Mouse (Mus musculus): Measurements from ENCODE around the gene Ppm1f. TPM values are rescaled to one million over a fixed set of nuclear protein-coding genes. Genes with fewer than 3 reads are reported as not detected.
A peak's percentile ranks its signal among the peaks of the same experiment; 100 is the strongest.

Gene Ppm1f
- polyA plus RNA-seq, 1 experiment from 2014 or later, result 17.4 TPM

DNA sequence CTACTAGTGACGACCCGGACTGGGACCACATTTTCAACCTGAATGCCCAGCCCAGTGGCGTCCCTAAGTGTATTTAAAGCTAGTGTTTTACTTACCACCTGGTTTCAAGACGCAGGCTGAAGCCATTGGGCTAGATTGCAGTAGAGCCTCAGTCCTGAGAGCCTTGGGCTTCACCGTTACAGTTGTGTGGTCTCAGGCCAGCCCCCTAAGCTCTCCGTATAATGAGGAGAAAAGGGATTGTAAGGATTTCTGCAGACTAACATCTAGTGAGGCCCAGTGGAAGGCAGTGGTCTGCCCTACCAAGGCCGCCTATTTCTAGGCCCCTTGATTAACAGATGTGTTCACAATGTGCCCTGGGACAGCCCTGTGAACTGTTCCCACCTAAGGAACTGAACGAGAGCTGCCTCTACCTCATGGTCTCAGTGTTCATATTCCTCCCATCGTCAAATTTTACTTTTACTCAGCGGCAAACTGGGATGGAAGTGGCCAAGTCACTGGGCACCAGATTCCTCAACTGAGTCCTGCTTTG is 851 bp downstream of the Ppm1f start:
- Histone ChIP-seq H3K4me2 (ENCODE audit: low read length) (peak overlapping the region; percentile 84), H3K27me3 (ENCODE audit: control insufficient read depth, insufficient read depth, low read length) (no peaks in the 10 kb centered on the region), H3K9ac (replicated peaks; ENCODE audit: low read length) (peak overlapping the region; percentile 83), H3K4me1 (ENCODE audit: control insufficient read depth, insufficient read depth, low read length) (peaks cover 13% of the 10 kb centered on the region), H3K36me3 (ENCODE audit: control insufficient read depth, insufficient read depth, low read length) (peaks cover 14% of the 10 kb centered on the region), H3K4me3 (replicated peaks; ENCODE audit: low read depth, low read length) (peak overlapping the region; percentile 60), H3K27ac (replicated peaks; ENCODE audit: low read depth, low read length) (peak overlapping the region; percentile 72), H3K9me3 (ENCODE audit: control insufficient read depth, low read length) (no peaks in the 10 kb centered on the region)
- DNase-seq (peak; percentile 40), ATAC-seq (ENCODE audit: low FRiP score, low TSS enrichment) (peak; percentile 21; the same call in 1 of the 2 replicates)
- 24% methylated on average over 10 of the region's 10 CpGs for WGBS

- DNase-seq (no peak), ATAC-seq (ENCODE audit: low FRiP score, low TSS enrichment) (no peak)
- peaks cover 8% of the 10 kb centered on the region for H3K4me1 ChIP-seq (ENCODE audit: control insufficient read depth, insufficient read depth, low read length)
- 96% methylated on average over 4 of the region's 4 CpGs for WGBS
- H3K4me3 ChIP-seq (replicated peaks; ENCODE audit: low read depth, low read length), result no peak overlapping the region
- no peaks in the 10 kb centered on the region for H3K9me3 ChIP-seq (ENCODE audit: control insufficient read depth, low read length)
- no peak overlapping the region for H3K4me2 ChIP-seq (ENCODE audit: low read length)
- no peak overlapping the region for H3K27ac ChIP-seq (replicated peaks; ENCODE audit: low read depth, low read length)
- no peaks in the 10 kb centered on the region for H3K27me3 ChIP-seq (ENCODE audit: control insufficient read depth, insufficient read depth, low read length)
- peaks cover 46% of the 10 kb centered on the region for H3K36me3 ChIP-seq (ENCODE audit: control insufficient read depth, insufficient read depth, low read length)
- H3K9ac ChIP-seq (replicated peaks; ENCODE audit: low read length), result no peak overlapping the region
Measured at GRCm38 (mm10) chr16:16902329-16902728, 6.1 kb downstream of the Ppm1f start.

- no peak overlapping the region for H3K9ac ChIP-seq (replicated peaks; ENCODE audit: low read length)
- H3K36me3 ChIP-seq (ENCODE audit: control insufficient read depth, insufficient read depth, low read length), result peaks cover 54% of the 10 kb centered on the region
- no peaks in the 10 kb centered on the region for H3K27me3 ChIP-seq (ENCODE audit: control insufficient read depth, insufficient read depth, low read length)
- no peak overlapping the region for H3K27ac ChIP-seq (replicated peaks; ENCODE audit: low read depth, low read length)
- H3K4me1 ChIP-seq (ENCODE audit: control insufficient read depth, insufficient read depth, low read length), result no peaks in the 10 kb centered on the region
- no peak for DNase-seq
- no peaks in the 10 kb centered on the region for H3K9me3 ChIP-seq (ENCODE audit: control insufficient read depth, low read length)
- no peak overlapping the region for H3K4me3 ChIP-seq (replicated peaks; ENCODE audit: low read depth, low read length)
- ATAC-seq (ENCODE audit: low FRiP score, low TSS enrichment), result no peak
- 87% methylated on average over 5 of the region's 5 CpGs for WGBS
- H3K4me2 ChIP-seq (ENCODE audit: low read length), result no peak overlapping the region
Measured at GRCm38 (mm10) chr16:16903188-16903587, 6.9 kb downstream of the Ppm1f start.

DNA sequence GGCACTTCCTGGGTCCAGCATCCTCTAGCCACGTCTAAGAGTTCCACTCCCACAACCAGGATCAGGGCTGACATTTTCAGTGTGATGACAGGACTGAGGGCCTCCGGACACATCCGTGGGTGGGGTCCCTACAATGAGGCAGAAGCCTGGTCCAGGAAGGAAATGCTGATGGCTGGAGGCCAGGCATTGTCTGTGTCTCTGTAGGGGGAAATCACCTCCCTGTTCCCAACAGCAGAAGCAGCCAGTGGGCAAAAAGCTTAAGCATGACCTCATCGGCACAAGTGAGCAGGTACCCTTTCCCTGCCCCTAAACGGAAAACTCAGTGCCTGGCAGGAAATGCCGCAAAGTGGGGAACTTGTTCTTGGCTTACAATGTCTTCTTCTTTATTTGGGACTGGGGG is 11.5 kb downstream of the Ppm1f start:
- Histone ChIP-seq H3K27me3 (ENCODE audit: control insufficient read depth, insufficient read depth, low read length) (no peaks in the 10 kb centered on the region), H3K4me2 (ENCODE audit: low read length) (no peak overlapping the region), H3K4me1 (ENCODE audit: control insufficient read depth, insufficient read depth, low read length) (no peaks in the 10 kb centered on the region; the same call in 1 of the 2 replicates), H3K9ac (replicated peaks; ENCODE audit: low read length) (no peak overlapping the region), H3K36me3 (ENCODE audit: control insufficient read depth, insufficient read depth, low read length) (peaks cover 86% of the 10 kb centered on the region), H3K27ac (replicated peaks; ENCODE audit: low read depth, low read length) (no peak overlapping the region), H3K9me3 (ENCODE audit: control insufficient read depth, low read length) (no peaks in the 10 kb centered on the region), H3K4me3 (replicated peaks; ENCODE audit: low read depth, low read length) (no peak overlapping the region)
- DNase-seq (no peak), ATAC-seq (ENCODE audit: low FRiP score, low TSS enrichment) (no peak)
- WGBS, result 89% methylated on average over 6 of the region's 6 CpGs

DNA sequence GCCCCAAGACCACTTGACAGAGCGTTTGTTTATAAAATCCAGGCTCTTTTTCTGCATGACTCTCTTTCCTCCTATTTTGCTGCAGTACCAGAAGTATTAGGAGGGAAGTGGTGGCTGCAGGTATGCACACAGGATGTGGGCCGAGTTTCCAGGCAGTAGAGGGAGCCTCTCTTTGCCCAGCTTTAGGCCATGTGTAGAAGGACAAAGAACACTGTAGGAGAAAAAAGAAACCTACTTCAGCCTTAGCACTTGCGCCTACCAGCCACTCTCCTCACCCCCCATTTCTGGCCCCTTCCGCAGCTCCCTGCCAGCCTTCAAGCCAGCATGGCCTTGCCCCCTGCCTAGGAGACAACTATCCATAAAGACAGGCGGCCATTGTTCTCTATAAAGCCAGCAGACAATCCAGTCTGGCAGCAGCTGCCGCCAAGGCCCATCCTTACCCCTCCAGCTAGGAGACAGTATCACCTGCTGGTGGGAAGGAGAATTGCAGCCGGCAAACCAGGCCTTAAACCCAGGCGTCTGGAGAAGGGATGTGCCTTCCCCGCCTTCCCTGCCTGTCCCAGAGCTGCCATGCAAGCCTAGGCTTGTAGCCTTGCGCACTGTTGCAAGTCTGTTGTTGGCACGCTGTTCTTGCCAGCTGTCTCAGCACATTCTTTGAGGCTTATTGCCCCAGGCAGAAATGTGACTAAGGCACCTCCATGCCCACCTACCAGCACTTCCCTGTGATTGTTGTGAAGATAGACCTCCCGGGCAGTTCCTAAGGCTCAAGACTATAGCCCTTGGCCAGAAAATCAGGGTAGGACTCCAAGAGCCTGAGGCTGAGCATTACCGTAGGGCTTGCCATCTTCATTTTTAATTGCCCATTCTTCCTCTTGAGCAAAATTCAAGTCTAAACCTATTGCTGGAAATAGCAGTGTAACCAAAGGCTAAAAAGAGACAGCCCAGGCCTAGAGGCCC is 15.7 kb downstream of the Ppm1f start:
- WGBS, result 29% methylated on average over 13 of the region's 13 CpGs

DNA sequence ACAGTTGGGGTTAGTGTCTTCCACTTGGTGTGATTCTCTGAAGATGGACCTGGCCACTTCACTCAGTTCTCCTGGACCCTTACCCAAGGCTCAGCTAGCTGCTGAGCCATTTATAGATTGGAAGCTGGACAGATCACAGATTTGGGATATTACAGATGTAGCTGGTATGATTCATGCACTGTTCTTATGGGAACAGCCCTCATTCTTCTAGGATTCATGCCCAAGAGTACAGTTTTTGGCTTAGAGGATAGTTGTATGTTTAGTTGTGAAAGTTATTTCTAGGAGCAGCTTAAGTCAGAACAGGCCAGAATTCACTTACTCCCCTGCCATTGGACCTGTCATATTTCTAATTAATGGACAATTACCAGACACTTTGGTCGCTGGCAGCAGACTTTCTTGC is 17.2 kb downstream of the Ppm1f start:
- Histone ChIP-seq H3K4me3 (replicated peaks; ENCODE audit: low read depth, low read length) (no peak overlapping the region), H3K36me3 (ENCODE audit: control insufficient read depth, insufficient read depth, low read length) (peaks cover 87% of the 10 kb centered on the region), H3K4me1 (ENCODE audit: control insufficient read depth, insufficient read depth, low read length) (no peaks in the 10 kb centered on the region; the same call in 1 of the 2 replicates), H3K9me3 (ENCODE audit: control insufficient read depth, low read length) (no peaks in the 10 kb centered on the region), H3K4me2 (ENCODE audit: low read length) (no peak overlapping the region), H3K27ac (replicated peaks; ENCODE audit: low read depth, low read length) (no peak overlapping the region), H3K27me3 (ENCODE audit: control insufficient read depth, insufficient read depth, low read length) (no peaks in the 10 kb centered on the region), H3K9ac (replicated peaks; ENCODE audit: low read length) (no peak overlapping the region)
- 77% methylated on average over 1 of the region's 1 CpGs for WGBS
- DNase-seq, result no peak
- no peak for ATAC-seq (ENCODE audit: low FRiP score, low TSS enrichment)

More for the DNA sequence above, 15.7 kb downstream of the Ppm1f start:
- Histone ChIP-seq H3K4me1 (ENCODE audit: control insufficient read depth, insufficient read depth, low read length) (no peaks in the 10 kb centered on the region; the same call in 1 of the 2 replicates), H3K27ac (replicated peaks; ENCODE audit: low read depth, low read length) (peak overlapping the region; percentile 75), H3K9ac (replicated peaks; ENCODE audit: low read length) (no peak overlapping the region), H3K27me3 (ENCODE audit: control insufficient read depth, insufficient read depth, low read length) (no peaks in the 10 kb centered on the region), H3K4me3 (replicated peaks; ENCODE audit: low read depth, low read length) (no peak overlapping the region), H3K4me2 (ENCODE audit: low read length) (no peak overlapping the region), H3K36me3 (ENCODE audit: control insufficient read depth, insufficient read depth, low read length) (peaks cover 87% of the 10 kb centered on the region), H3K9me3 (ENCODE audit: control insufficient read depth, low read length) (no peaks in the 10 kb centered on the region)
- DNase-seq (peak; percentile 89), ATAC-seq (ENCODE audit: low FRiP score, low TSS enrichment) (peak; percentile 85)

DNA sequence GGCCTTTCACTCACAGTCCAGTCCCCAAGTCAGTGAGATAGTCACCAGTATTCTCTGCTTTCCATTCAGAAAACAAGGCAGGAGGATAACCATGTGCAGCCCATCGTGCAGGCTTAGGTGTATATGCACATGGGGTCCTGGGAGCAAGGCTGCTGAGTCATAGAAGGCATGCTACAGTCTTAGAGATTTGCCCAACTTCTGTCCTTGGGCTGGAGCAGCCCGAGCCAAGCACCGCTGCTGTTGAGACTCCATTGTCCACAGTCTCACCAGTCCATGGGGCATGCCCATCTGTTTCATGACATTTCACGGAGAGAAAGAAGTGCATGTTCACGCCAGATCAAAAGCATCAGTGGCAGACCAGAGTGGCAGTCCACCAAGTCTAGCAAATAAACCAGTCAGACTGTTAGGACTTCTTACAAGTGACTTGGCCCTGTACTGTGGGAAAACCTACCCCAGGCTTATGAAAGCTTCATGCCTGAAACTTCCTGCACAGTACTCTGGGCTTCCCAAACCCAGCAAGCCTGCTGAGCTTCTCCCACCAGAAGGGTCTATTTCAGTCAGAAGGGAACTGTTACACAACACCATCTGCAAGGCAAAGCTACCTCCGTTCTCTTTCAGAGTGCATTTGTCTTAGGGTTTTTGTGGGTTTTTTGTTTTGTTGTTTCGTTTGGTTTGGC is 22.3 kb downstream of the Ppm1f start:
- Histone ChIP-seq H3K4me1 (ENCODE audit: control insufficient read depth, insufficient read depth, low read length) (no peaks in the 10 kb centered on the region), H3K27ac (replicated peaks; ENCODE audit: low read depth, low read length) (no peak overlapping the region), H3K9me3 (ENCODE audit: control insufficient read depth, low read length) (no peaks in the 10 kb centered on the region), H3K36me3 (ENCODE audit: control insufficient read depth, insufficient read depth, low read length) (peaks cover 94% of the 10 kb centered on the region), H3K4me3 (replicated peaks; ENCODE audit: low read depth, low read length) (no peak overlapping the region), H3K27me3 (ENCODE audit: control insufficient read depth, insufficient read depth, low read length) (no peaks in the 10 kb centered on the region), H3K9ac (replicated peaks; ENCODE audit: low read length) (no peak overlapping the region), H3K4me2 (ENCODE audit: low read length) (no peak overlapping the region)
- WGBS, result 92% methylated on average over 7 of the region's 7 CpGs
- ATAC-seq (ENCODE audit: low FRiP score, low TSS enrichment) (no peak), DNase-seq (no peak)

- no peaks in the 10 kb centered on the region for H3K9me3 ChIP-seq (ENCODE audit: control insufficient read depth, low read length)
- no peak overlapping the region for H3K4me2 ChIP-seq (ENCODE audit: low read length)
- H3K9ac ChIP-seq (replicated peaks; ENCODE audit: low read length), result no peak overlapping the region
- no peaks in the 10 kb centered on the region for H3K27me3 ChIP-seq (ENCODE audit: control insufficient read depth, insufficient read depth, low read length)
- H3K36me3 ChIP-seq (ENCODE audit: control insufficient read depth, insufficient read depth, low read length), result peaks cover 81% of the 10 kb centered on the region
- no peak overlapping the region for H3K27ac ChIP-seq (replicated peaks; ENCODE audit: low read depth, low read length)
- no peak overlapping the region for H3K4me3 ChIP-seq (replicated peaks; ENCODE audit: low read depth, low read length)
- DNase-seq (peak; percentile 21), ATAC-seq (ENCODE audit: low FRiP score, low TSS enrichment) (no peak)
- 82% methylated on average over 3 of the region's 3 CpGs for WGBS
- H3K4me1 ChIP-seq (ENCODE audit: control insufficient read depth, insufficient read depth, low read length), result no peaks in the 10 kb centered on the region
Measured at GRCm38 (mm10) chr16:16921021-16921435, 24.8 kb downstream of the Ppm1f start.
